Mouse (Mus musculus) E14TG2a.4 (cell line): Measurements from ENCODE around the gene Csf1.
"Not testable (repeated sequence)": the region's sequence is repeated elsewhere in the genome, so short reads cannot be mapped to it uniquely, and the experiment has no call there.

ENCODE experiments used
- H3K27me3 ChIP-seq: 2 replicates; pipeline ENCODE4 v1.6.1; 2014; ENCODE audit warnings: low read length, control low read depth; ENCODE audit not compliant: insufficient read depth
- H3K36me3 ChIP-seq: 2 replicates; pipeline ENCODE4 v1.6.1; 2014; ENCODE audit warnings: low read length, control low read depth; ENCODE audit not compliant: insufficient read depth
- H3K4me1 ChIP-seq: replicated peaks from 2 replicates; pipeline ENCODE4 v1.6.1; 2014; ENCODE audit warnings: low read depth, low read length, control low read depth
- H3K4me3 ChIP-seq: replicated peaks from 2 replicates; pipeline ENCODE4 v1.5.1; 2014; ENCODE audit warnings: mild to moderate bottlenecking, low read length
- H3K9me3 ChIP-seq: 2 replicates; pipeline ENCODE4 v1.6.1; 2014; ENCODE audit warnings: low read length, control low read depth
- CTCF ChIP-seq: conservative IDR thresholded peaks from 2 replicates; pipeline ENCODE4 v1.5.1; 2014; ENCODE audit warnings: low read length
- NANOG ChIP-seq: IDR thresholded peaks from 2 replicates; pipeline ENCODE4 v1.6.1; 2014; ENCODE audit warnings: borderline replicate concordance, low read length, mixed read lengths
- POU5F1 ChIP-seq: IDR thresholded peaks from 2 replicates; pipeline ENCODE4 v1.6.1; 2014; ENCODE audit warnings: low read length, borderline replicate concordance

Gene Csf1

DNA sequence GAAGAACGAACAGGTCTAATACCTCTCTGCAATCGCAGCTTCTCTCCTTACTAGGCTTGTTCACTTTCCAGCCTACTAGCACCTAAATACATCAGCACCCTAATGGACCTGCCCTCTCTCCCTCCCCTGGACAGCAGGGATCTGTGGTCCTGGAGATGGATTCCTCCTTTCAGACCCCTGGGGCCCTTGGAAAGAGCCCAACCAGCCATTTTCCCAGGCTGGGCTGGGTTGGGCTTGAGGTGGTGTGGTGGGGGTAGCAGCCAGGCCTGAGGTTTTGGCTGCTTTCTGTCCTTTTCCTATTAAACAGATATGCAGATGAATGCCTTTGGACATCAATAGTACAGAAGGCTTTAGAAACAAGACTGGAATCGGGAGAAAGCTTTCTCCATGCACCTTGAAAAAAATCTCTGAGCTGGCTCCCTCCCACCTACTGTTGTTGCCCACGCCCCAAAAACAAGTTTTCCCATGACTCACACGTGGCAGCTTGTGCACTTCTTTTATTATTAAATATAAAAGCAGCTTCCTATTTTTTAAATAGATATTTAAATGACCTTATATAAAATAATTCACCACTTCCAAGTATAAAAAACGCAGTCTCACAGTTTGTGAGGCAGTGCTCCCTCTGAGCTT, 19.6 kb downstream of the Csf1 start:
- Histone ChIP-seq H3K4me1 (peaks cover 39% of the 10 kb centered on the region), H3K4me3 (no peak overlapping the region), H3K36me3 (no peaks in the 10 kb centered on the region), H3K27me3 (peaks cover 5% of the 10 kb centered on the region; the same call in 1 of the 2 replicates), H3K9me3 (no peaks in the 10 kb centered on the region)
- TF ChIP-seq POU5F1 (no peak), NANOG (no peak), CTCF (no peak)

DNA sequence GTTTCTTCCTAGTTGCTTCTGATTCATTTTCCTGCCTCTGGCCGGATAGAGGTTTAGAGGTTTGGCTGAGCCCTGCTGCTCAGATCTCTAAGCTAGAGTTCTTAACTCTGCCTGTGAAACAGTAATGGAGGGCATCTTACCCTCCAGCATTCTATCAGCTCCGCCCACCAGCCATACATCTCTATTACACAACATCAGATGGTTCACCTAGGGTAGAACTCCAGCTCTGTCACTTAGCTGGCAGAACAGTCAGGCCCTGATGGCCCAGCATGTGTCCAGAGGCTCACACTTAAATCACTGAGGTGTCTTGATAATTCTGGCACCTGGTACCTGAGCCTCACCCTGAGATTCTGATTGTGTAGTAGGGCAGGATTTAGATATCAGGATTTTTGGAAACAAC, 20.3 kb downstream of the Csf1 start:
- Histone ChIP-seq H3K9me3 (no peaks in the 10 kb centered on the region), H3K27me3 (peaks cover 5% of the 10 kb centered on the region; the same call in 1 of the 2 replicates), H3K4me1 (peaks cover 39% of the 10 kb centered on the region), H3K36me3 (no peaks in the 10 kb centered on the region), H3K4me3 (no peak overlapping the region)
- TF ChIP-seq NANOG (no peak), POU5F1 (no peak), CTCF (no peak)

DNA sequence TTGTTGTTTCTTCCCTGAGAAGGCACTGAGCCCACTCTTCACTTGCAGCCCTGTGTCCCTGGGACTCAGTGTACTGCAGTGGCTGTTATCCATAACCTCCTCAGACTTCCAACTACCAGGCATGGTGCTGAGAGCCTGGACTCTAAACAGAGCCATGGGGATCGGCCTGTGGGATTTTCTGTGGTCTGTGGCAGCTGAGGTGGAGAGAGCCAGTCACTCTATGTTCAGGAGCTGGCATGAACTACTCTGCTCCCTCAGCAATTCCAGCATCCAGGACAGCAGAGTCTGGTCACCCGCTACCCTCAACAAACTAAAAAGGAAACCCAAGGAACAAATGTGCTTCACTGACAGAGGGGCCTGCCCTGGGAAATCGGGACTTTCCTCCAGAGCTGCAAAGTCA, 20.8 kb downstream of the Csf1 start:
- Histone ChIP-seq H3K27me3 (peaks cover 5% of the 10 kb centered on the region; the same call in 1 of the 2 replicates), H3K9me3 (no peaks in the 10 kb centered on the region), H3K36me3 (no peaks in the 10 kb centered on the region), H3K4me3 (no peak overlapping the region), H3K4me1 (peaks cover 39% of the 10 kb centered on the region)
- TF ChIP-seq POU5F1 (no peak), CTCF (no peak), NANOG (no peak)

DNA sequence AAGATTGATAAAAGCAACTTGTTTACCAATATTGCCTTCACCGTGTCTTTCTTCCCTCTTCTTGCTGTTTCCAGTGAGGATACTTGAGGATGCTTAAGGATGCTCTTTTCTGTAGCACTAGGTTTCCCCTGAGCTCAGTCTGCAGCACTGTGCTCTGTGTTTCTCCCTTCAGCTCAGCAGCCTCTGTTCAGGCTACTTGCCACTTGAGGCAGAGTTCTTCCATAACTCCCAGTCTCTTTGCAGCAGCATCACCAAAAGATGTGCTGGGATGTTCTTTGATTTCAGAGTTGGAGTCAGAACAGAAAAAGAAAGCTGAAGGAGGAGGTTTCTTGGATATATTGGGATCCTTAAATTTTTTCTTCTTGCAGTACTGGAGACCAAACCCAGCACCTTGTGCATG, 21.6 kb downstream of the Csf1 start:
- peaks cover 5% of the 10 kb centered on the region; the same call in 1 of the 2 replicates for H3K27me3 ChIP-seq
- peaks cover 39% of the 10 kb centered on the region for H3K4me1 ChIP-seq
- H3K9me3 ChIP-seq = no peaks in the 10 kb centered on the region
- no peak for TF ChIP-seq CTCF
- no peak for TF ChIP-seq POU5F1
- TF ChIP-seq NANOG = no peak
- H3K4me3 ChIP-seq = no peak overlapping the region
- H3K36me3 ChIP-seq = no peaks in the 10 kb centered on the region

DNA sequence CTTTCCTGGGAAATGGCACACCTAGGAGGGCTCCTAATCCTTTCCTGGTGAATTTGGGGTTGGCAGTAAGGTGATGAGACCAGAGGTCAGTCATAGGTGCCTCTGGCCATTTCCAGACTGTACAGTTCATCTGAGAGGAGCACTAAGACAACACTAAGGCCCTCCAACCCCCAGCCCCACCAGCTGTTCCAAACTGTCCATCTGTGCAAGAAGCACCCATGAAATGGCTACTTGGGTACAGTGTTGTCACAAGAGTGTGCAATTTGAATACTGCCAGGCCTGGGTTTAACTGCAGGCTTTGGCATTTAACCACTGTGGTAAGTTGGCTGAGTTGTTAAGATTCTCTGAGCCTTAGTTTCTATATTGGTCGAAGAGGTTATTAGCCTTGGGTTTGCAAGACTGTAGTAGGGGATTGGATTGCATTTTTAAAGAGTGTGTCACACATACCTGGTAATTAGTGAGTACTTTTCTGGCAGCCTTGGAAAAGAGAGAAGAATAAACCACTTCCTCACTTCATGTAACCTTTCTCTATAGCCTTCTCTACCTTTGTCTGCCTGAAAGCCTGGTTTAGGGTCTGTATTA, 22.6 kb downstream of the Csf1 start:
- H3K36me3 ChIP-seq = no peaks in the 10 kb centered on the region
- H3K27me3 ChIP-seq = peaks cover 5% of the 10 kb centered on the region; the same call in 1 of the 2 replicates
- TF ChIP-seq CTCF (no peak), POU5F1 (no peak), NANOG (no peak)
- no peaks in the 10 kb centered on the region for H3K9me3 ChIP-seq
- H3K4me3 ChIP-seq = no peak overlapping the region
- H3K4me1 ChIP-seq = peaks cover 34% of the 10 kb centered on the region

DNA sequence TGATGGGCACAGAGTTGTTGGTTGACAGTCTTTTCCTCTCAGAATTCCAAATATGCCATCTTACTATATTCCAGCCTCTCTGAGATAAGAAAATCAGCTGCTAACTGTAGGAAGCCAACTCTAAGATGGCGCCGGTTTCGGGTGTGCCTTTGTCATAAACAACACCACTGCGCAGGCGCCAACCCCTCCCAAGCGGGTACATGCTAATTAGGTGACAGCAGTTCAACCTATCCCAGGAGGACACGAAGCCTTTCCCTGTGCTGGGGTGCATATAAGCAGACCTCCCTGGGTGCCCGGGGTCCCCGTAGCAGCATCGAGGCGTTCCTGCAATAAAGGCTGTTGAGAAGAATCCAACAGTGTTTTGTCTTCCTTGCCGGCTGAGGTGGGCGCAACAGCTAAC, 24.6 kb downstream of the Csf1 start:
- H3K36me3 ChIP-seq = not testable (repeated sequence)

DNA sequence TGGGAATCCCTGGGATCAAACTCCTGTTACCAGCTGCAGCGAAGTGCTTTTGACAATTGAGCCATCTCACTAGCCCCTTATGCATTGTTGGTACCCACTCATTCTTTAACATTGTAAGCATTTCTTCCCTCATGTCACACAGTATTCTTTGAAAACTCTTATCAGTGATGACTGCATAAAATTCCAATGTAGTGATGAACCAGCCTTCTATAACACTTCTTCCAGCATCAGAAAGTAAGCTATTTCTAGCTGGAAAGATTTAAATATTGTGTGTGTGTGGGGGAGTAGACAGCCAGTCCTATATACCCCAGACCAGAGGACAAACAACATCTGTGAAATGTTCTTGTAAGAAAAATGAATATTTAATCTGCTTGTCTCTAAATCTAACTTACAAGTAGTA, 26.9 kb downstream of the Csf1 start:
- Histone ChIP-seq H3K36me3 (no peaks in the 10 kb centered on the region), H3K27me3 (no peaks in the 10 kb centered on the region), H3K9me3 (no peaks in the 10 kb centered on the region), H3K4me3 (no peak overlapping the region), H3K4me1 (no peaks in the 10 kb centered on the region)
- TF ChIP-seq CTCF (no peak), NANOG (no peak)

More for the DNA sequence above, 24.6 kb downstream of the Csf1 start:
- peaks cover 16% of the 10 kb centered on the region for H3K4me1 ChIP-seq
- H3K27me3 ChIP-seq, H3K9me3 ChIP-seq, H3K4me3 ChIP-seq: not testable (repeated sequence)

DNA sequence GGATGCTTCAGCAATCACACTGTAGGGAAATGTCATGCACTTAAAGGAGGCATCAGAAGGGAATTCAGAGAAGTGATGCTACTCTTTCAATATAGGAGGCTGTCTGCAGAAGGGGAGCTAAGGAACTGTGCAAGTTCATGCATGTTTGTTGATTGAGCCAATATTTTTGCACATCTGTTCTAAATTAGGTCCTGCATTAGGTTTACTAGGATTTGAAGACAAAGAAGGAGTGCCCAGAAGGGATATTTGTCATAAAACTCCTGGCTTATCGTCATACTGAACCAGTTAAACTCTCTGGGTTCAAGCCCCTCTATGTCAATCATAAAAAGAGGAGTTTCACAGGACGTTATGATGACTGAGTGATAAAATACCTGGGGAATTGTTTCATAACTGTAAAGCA, 30.0 kb downstream of the Csf1 start:
- TF ChIP-seq NANOG (no peak), CTCF (no peak)
- peaks cover 6% of the 10 kb centered on the region; the same call in 1 of the 2 replicates for H3K9me3 ChIP-seq
- no peaks in the 10 kb centered on the region for H3K36me3 ChIP-seq
- H3K4me3 ChIP-seq = no peak overlapping the region
- H3K27me3 ChIP-seq = no peaks in the 10 kb centered on the region
- H3K4me1 ChIP-seq = 0 out of 2 replicates have a peak, but pooled peaks cover 3% of the 10 kb centered on the region

DNA sequence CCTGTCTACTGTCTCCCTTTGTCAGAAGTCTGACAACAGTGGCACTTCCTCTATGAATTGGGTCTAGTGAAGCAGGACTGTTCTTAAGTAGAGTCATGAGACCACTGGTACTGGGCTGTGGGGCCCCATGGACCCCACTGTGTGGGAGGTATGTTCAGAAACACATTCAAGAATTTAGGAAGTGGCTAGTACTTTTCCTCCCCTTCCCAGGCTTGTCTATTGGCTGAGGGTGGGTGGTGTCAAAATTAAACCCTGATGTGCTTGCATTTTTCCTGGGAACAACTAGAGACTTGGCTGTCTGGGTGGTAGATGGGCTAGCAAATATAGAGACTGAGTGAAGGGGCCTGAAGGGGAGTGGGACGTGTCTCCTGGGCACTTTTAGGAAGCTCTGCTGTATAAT, 31.8 kb downstream of the Csf1 start:
- H3K9me3 ChIP-seq = peaks cover 6% of the 10 kb centered on the region; the same call in 1 of the 2 replicates
- TF ChIP-seq NANOG = no peak
- TF ChIP-seq CTCF = no peak
- TF ChIP-seq POU5F1 = no peak
- H3K4me3 ChIP-seq = no peak overlapping the region
- H3K27me3 ChIP-seq = no peaks in the 10 kb centered on the region
- H3K4me1 ChIP-seq = 0 out of 2 replicates have a peak, but pooled peaks cover 3% of the 10 kb centered on the region
- no peaks in the 10 kb centered on the region for H3K36me3 ChIP-seq
